Mouse (Mus musculus) heart, postnatal 14 days (tissue): ENCODE measurements at regions not wholly inside any gene's neighbourhood (a gene's known extent, or its start where the extent isn't known, plus 50 kb on each side); places are given as distances from the start of the nearest gene placed in this dataset.

Experiments
- DNase-seq, 2 experiments: peaks; one replicate each; pipeline ENCODE4 v3.0.0; 2021 to 2022
- intact Hi-C: fragments of 180-260 bp; cut with DNase I; formaldehyde crosslinking; loops from one replicate; pipeline ENCODE4 v1.15.1; 2025

GRCm38 (mm10) chr2:84161742-84162141 is 171.4 kb downstream of the Gm13691 start:
- intact Hi-C loops, result no loop called here
- DNase-seq, result no peak

GRCm38 (mm10) chr2:84173450-84173849 is 183.1 kb downstream of the Gm13691 start:
- DNase-seq, result no peak
- intact Hi-C loops, result no loop called here

GRCm38 (mm10) chr2:84183624-84184287 is 193.4 kb downstream of the Gm13691 start:
- DNase-seq, result no peak
- intact Hi-C loops, result loop anchor here (5.0 kb wide), 2 partner anchors 59 to 116 kb away; no protein-coding TSS in a partner anchor

- peak; percentile 28 to 42 for DNase-seq
- intact Hi-C loops, result loop anchor here (5.0 kb wide), 3 partner anchors 43 to 117 kb away; no protein-coding TSS in a partner anchor
Observed at GRCm38 (mm10) chr2:84184288-84185015, 194.1 kb downstream of the Gm13691 start.

GRCm38 (mm10) chr2:84185016-84185330 is 194.6 kb downstream of the Gm13691 start:
- intact Hi-C loops, result loop anchor here (5.0 kb wide), 1 partner anchor 42 kb away; no protein-coding TSS in a partner anchor
- peak in 1 of 2 experiments; percentile 16 for DNase-seq

- peak; percentile 69 to 72 for DNase-seq
- intact Hi-C loops, result loop anchor here (2.0 to 5.0 kb wide), 2 partner anchors 41 to 239 kb away; partner anchors contain the start of gene Calcrl
Observed at GRCm38 (mm10) chr2:84186126-84186701, 195.9 kb downstream of the Gm13691 start.

GRCm38 (mm10) chr2:84187456-84187855 is 197.1 kb downstream of the Gm13691 start:
- intact Hi-C loops, result loop anchor here (2.0 to 5.0 kb wide), 2 partner anchors 40 to 237 kb away; partner anchors contain the start of gene Calcrl
- DNase-seq, result no peak

GRCm38 (mm10) chr2:84189302-84189701 is 198.9 kb downstream of the Gm13691 start:
- intact Hi-C loops, result loop anchor here (5.0 kb wide), 1 partner anchor 38 kb away; no protein-coding TSS in a partner anchor
- no peak for DNase-seq

- intact Hi-C loops, result no loop called here
Observed at GRCm38 (mm10) chr2:84217116-84217515, 208.1 kb downstream of the Calcrl start.

GRCm38 (mm10) chr2:84222049-84222448 is 203.2 kb downstream of the Calcrl start:
- intact Hi-C loops, result no loop called here

More at GRCm38 (mm10) chr2:84217116-84217515, 208.1 kb downstream of the Calcrl start:
- DNase-seq, result no peak

GRCm38 (mm10) chr2:84229777-84230176 is 195.4 kb downstream of the Calcrl start:
- peak; percentile 17 to 33 for DNase-seq
- intact Hi-C loops, result loop anchor here (5.0 kb wide), 1 partner anchor 42 kb away; no protein-coding TSS in a partner anchor

More at GRCm38 (mm10) chr2:84222049-84222448, 203.2 kb downstream of the Calcrl start:
- DNase-seq, result no peak

- intact Hi-C loops, result no loop called here
Observed at GRCm38 (mm10) chr2:84235641-84236040, 189.6 kb downstream of the Calcrl start.

GRCm38 (mm10) chr2:84241244-84241643 is 184.0 kb downstream of the Calcrl start:
- DNase-seq, result no peak
- intact Hi-C loops, result loop anchor here (5.0 kb wide), 1 partner anchor 59 kb away; no protein-coding TSS in a partner anchor

More at GRCm38 (mm10) chr2:84235641-84236040, 189.6 kb downstream of the Calcrl start:
- no peak for DNase-seq

- peak in 1 of 2 experiments; percentile 9 for DNase-seq
- intact Hi-C loops, result loop anchor here (5.0 kb wide), 1 partner anchor 60 kb away; no protein-coding TSS in a partner anchor
Observed at GRCm38 (mm10) chr2:84241986-84242385, 183.2 kb downstream of the Calcrl start.

- intact Hi-C loops, result no loop called here
- DNase-seq, result no peak
Observed at GRCm38 (mm10) chr2:84245900-84246299, 179.3 kb downstream of the Calcrl start.

GRCm38 (mm10) chr2:84246562-84246961 is 178.6 kb downstream of the Calcrl start:
- DNase-seq, result no peak
- intact Hi-C loops, result no loop called here

- intact Hi-C loops, result no loop called here
- no peak for DNase-seq
Observed at GRCm38 (mm10) chr2:84248169-84248568, 177.0 kb downstream of the Calcrl start.

- intact Hi-C loops, result no loop called here
- DNase-seq, result peak in 1 of 2 experiments; percentile 30
Observed at GRCm38 (mm10) chr2:84249871-84250270, 175.3 kb downstream of the Calcrl start.

GRCm38 (mm10) chr2:84252076-84252475 is 173.1 kb downstream of the Calcrl start:
- DNase-seq, result no peak
- intact Hi-C loops, result no loop called here

- intact Hi-C loops, result no loop called here
- no peak for DNase-seq
Observed at GRCm38 (mm10) chr2:84258339-84259006, 166.7 kb downstream of the Calcrl start.
